Mouse (Mus musculus): Measurements from ENCODE around the gene Aif1l. TPM values are rescaled to one million over a fixed set of nuclear protein-coding genes. Genes with fewer than 3 reads are reported as not detected.

Aif1l gene
- polyA plus RNA-seq, 1 experiment from 2014 or later: 39.6 TPM

Other genes with a start within 250 kb of the Aif1l start
- 0.15 and 0.16 TPM in 2 replicates for gene Qrfp, start 139.6 kb upstream of the Aif1l start, polyA plus RNA-seq (2016; fragmentation: Nextera tagmentation; extraction: Ambion mirVana)
- gene Fibcd1, start 104.1 kb upstream of the Aif1l start, polyA plus RNA-seq (2016; fragmentation: Nextera tagmentation; extraction: Ambion mirVana): 2.3 and 3.0 TPM in 2 replicates
- 8.8 and 9.1 TPM in 2 replicates for gene Lamc3, start 62.8 kb upstream of the Aif1l start, polyA plus RNA-seq (2016; fragmentation: Nextera tagmentation; extraction: Ambion mirVana)
- gene Nup214, start 24.3 kb downstream of the Aif1l start, polyA plus RNA-seq (2016; fragmentation: Nextera tagmentation; extraction: Ambion mirVana): 63.7 and 74.6 TPM in 2 replicates
- gene Fam78a, start 134.7 kb downstream of the Aif1l start, polyA plus RNA-seq (2016; fragmentation: Nextera tagmentation; extraction: Ambion mirVana): 2.2 and 2.9 TPM in 2 replicates
- gene Plpp7, start 145.4 kb downstream of the Aif1l start, polyA plus RNA-seq (2016; fragmentation: Nextera tagmentation; extraction: Ambion mirVana): 13.7 and 14.9 TPM in 2 replicates
- 89.7 and 106 TPM in 2 replicates for gene Prrc2b, start 200.9 kb downstream of the Aif1l start, polyA plus RNA-seq (2016; fragmentation: Nextera tagmentation; extraction: Ambion mirVana)